14 mouse cellular contexts compared by ENCODE assay signal in the genomic region with DNA sequence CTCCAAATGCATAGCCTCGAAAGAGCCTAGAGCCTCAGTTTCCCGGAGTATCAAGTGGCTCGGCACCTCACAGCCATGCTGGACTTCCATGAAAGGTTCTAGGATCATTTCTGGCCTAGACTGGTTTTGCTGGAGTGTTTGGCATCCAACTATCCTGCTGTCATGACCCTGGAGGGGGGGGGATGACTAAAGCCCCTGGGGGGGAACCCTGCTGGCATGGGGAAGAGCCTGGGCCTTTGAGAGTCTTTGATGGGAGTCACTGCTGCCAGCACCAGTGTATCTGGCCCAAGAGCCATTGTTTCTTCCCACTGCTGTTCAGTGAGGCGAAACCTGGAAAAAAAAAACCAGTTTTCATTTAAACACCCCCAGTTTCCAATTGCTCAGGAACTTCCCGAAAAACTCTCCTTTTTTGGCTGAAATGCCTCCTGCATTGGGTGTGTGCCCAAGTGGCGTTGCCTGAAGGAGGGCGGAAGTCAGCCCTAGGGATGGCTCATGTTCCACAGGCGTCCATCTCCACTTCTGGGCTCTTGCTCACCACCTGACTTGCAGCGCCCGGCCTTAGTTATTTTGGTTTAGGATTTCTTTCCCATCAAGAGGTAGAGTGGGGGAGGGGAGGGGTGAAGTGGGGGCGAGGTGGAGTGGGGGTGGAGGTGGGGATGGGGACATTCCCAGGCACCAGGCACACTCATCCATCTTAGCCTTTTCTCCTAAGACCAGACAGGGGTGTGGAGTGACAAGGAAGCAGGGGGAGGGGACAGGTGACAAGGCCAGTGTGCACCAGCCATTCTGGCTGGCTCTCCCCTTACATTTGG. TPM values are rescaled to one million over a fixed set of nuclear protein-coding genes. Genes with fewer than 3 reads are reported as not detected.
A peak's percentile ranks its signal among the peaks of the same experiment; 100 is the strongest.
DNase-seq lines count a peak whose midpoint lies in the region; ATAC-seq and TF ChIP-seq lines count a peak whose summit lies in the region.
"Had no signal": no experiment of that assay in that cellular context is flagged by ENCODE, and none has a peak within 500 bp of the region (broad histone marks: within the 10 kb centered on the region; RNA-seq: fewer than 3 reads in every experiment).

No protein-coding gene starts in this region.

- no peaks in the 10 kb centered on the region for H3K9me3 ChIP-seq in forebrain, embryonic 10.5 days
- no peaks in the 10 kb centered on the region for H3K9me3 ChIP-seq in forebrain, embryonic 11.5 days (ENCODE audit: control insufficient read depth, low read length)
- no peaks in the 10 kb centered on the region; the same call in 1 of the 2 replicates for H3K9me3 ChIP-seq in kidney, embryonic 16.5 days (ENCODE audit: low read length)
- no peaks in the 10 kb centered on the region for H3K9me3 ChIP-seq in embryonic facial prominence, embryonic 13.5 days
- H3K9me3 ChIP-seq in limb, embryonic 11.5 days (ENCODE audit: control insufficient read depth, low read length), result no peaks in the 10 kb centered on the region
- H3K9me3 ChIP-seq: intestine, embryonic 15.5 days had no signal

- intact Hi-C loops in left cerebral cortex, adult 2 months (cut with DNase I), result no loop called here

- H3K27ac ChIP-seq in forebrain, embryonic 10.5 days, result peak overlapping the region; percentile 57
- H3K27ac ChIP-seq in forebrain, embryonic 11.5 days (ENCODE audit: low read depth, low read length), result no peak overlapping the region
- peak overlapping the region; percentile 52 for H3K27ac ChIP-seq in kidney, embryonic 16.5 days (ENCODE audit: low read length)
- H3K27ac ChIP-seq in embryonic facial prominence, embryonic 13.5 days, result peak overlapping the region; percentile 94
- H3K27ac ChIP-seq in limb, embryonic 11.5 days (replicated peaks; ENCODE audit: low read depth, low read length), result peak overlapping the region; percentile 83
- no peak overlapping the region for H3K27ac ChIP-seq in left cerebral cortex, adult 2 months
- H3K27ac ChIP-seq: intestine, embryonic 15.5 days had no signal

- WGBS in forebrain, embryonic 10.5 days, result 48% methylated on average over 11 of the region's 11 CpGs
- WGBS in forebrain, embryonic 11.5 days, result 52% methylated on average over 11 of the region's 11 CpGs
- 50% methylated on average over 11 of the region's 11 CpGs for WGBS in kidney, embryonic 16.5 days
- 29% methylated on average over 11 of the region's 11 CpGs for WGBS in embryonic facial prominence, embryonic 13.5 days
- 42% methylated on average over 11 of the region's 11 CpGs for WGBS in limb, embryonic 11.5 days

- no peak for ATAC-seq in forebrain, embryonic 11.5 days (replicated peaks; ENCODE audit: low FRiP score)
- no peak for ATAC-seq in kidney, embryonic 16.5 days (ENCODE audit: low FRiP score, low TSS enrichment)
- ATAC-seq in embryonic facial prominence, embryonic 13.5 days (ENCODE audit: insufficient number of reproducible peaks, insufficient read depth, low FRiP score, low TSS enrichment, low read depth), result peak; percentile 2; the same call in 1 of the 2 replicates
- ATAC-seq in limb, embryonic 11.5 days (ENCODE audit: insufficient number of reproducible peaks, low FRiP score, low TSS enrichment, low read depth), result no peak
- ATAC-seq: intestine, embryonic 15.5 days; liver, postnatal 0 days had no signal

- no peak overlapping the region for H3K9ac ChIP-seq in forebrain, embryonic 11.5 days (ENCODE audit: low read length)
- no peak overlapping the region; the same call in 1 of the 2 replicates for H3K9ac ChIP-seq in kidney, embryonic 16.5 days (replicated peaks; ENCODE audit: low read length)
- peak overlapping the region; percentile 44 for H3K9ac ChIP-seq in embryonic facial prominence, embryonic 13.5 days
- 0 out of 2 replicates have a peak overlapping the region, but pooled peaks have one; percentile 34 for H3K9ac ChIP-seq in limb, embryonic 11.5 days (ENCODE audit: low read length)
- H3K9ac ChIP-seq: intestine, embryonic 15.5 days; liver, postnatal 0 days had no signal

- DNase-seq in forebrain, embryonic 10.5 days (ENCODE audit: extremely low spot score, low spot score), result no peak
- no peak for DNase-seq in forebrain, embryonic 11.5 days (ENCODE audit: low spot score)
- DNase-seq in kidney, postnatal 36 days, result no peak
- DNase-seq in limb, embryonic 11.5 days (ENCODE audit: low spot score), result no peak
- no peak for DNase-seq in thymus, postnatal 25 days
- DNase-seq in left cerebral cortex, adult 2 months (ENCODE audit: extremely low spot score in 1 of 2, low spot score in 2 of 2), result no peak
- DNase-seq: cerebellum, adult 9-11 months; layer of hippocampus, postnatal 36 days; liver, postnatal 0 days had no signal

- no peaks in the 10 kb centered on the region for H3K27me3 ChIP-seq in forebrain, embryonic 10.5 days (ENCODE audit: poor library complexity, severe bottlenecking)
- H3K27me3 ChIP-seq in forebrain, embryonic 11.5 days (ENCODE audit: control insufficient read depth, insufficient read depth, low read length), result no peaks in the 10 kb centered on the region
- no peaks in the 10 kb centered on the region for H3K27me3 ChIP-seq in kidney, embryonic 16.5 days (ENCODE audit: insufficient read depth, low read length)
- H3K27me3 ChIP-seq in embryonic facial prominence, embryonic 13.5 days, result no peaks in the 10 kb centered on the region
- H3K27me3 ChIP-seq in limb, embryonic 11.5 days (ENCODE audit: control insufficient read depth, insufficient read depth, low read length), result no peaks in the 10 kb centered on the region
- H3K27me3 ChIP-seq: intestine, embryonic 15.5 days had no signal

- H3K36me3 ChIP-seq in forebrain, embryonic 10.5 days (replicated peaks), result peaks cover 24% of the 10 kb centered on the region
- H3K36me3 ChIP-seq in forebrain, embryonic 11.5 days (ENCODE audit: control insufficient read depth, insufficient read depth, low read length), result no peaks in the 10 kb centered on the region
- no peaks in the 10 kb centered on the region for H3K36me3 ChIP-seq in kidney, embryonic 16.5 days (ENCODE audit: insufficient read depth, low read length)
- H3K36me3 ChIP-seq in embryonic facial prominence, embryonic 13.5 days, result peaks cover 29% of the 10 kb centered on the region
- H3K36me3 ChIP-seq in limb, embryonic 11.5 days (ENCODE audit: control insufficient read depth, insufficient read depth, low read length), result peaks cover 16% of the 10 kb centered on the region; the same call in 1 of the 2 replicates
- H3K36me3 ChIP-seq: intestine, embryonic 15.5 days had no signal

- H3K4me1 ChIP-seq in forebrain, embryonic 10.5 days, result peaks cover 53% of the 10 kb centered on the region
- 0 out of 2 replicates have a peak, but pooled peaks cover 2% of the 10 kb centered on the region for H3K4me1 ChIP-seq in forebrain, embryonic 11.5 days (replicated peaks; ENCODE audit: control insufficient read depth, insufficient read depth, low read length)
- H3K4me1 ChIP-seq in kidney, embryonic 16.5 days (ENCODE audit: insufficient read depth, low read length), result peaks cover 28% of the 10 kb centered on the region
- peaks cover 58% of the 10 kb centered on the region for H3K4me1 ChIP-seq in embryonic facial prominence, embryonic 13.5 days
- H3K4me1 ChIP-seq in limb, embryonic 11.5 days (ENCODE audit: control insufficient read depth, insufficient read depth, low read length), result peaks cover 49% of the 10 kb centered on the region
- H3K4me1 ChIP-seq: intestine, embryonic 15.5 days had no signal

- H3K4me3 ChIP-seq in forebrain, embryonic 10.5 days, result no peak overlapping the region
- H3K4me3 ChIP-seq in forebrain, embryonic 11.5 days (ENCODE audit: low read depth, low read length), result no peak overlapping the region
- H3K4me3 ChIP-seq in kidney, embryonic 16.5 days (ENCODE audit: low read length), result no peak overlapping the region
- H3K4me3 ChIP-seq in embryonic facial prominence, embryonic 13.5 days, result no peak overlapping the region
- H3K4me3 ChIP-seq in limb, embryonic 11.5 days (ENCODE audit: low read depth, low read length), result no peak overlapping the region
- H3K4me3 ChIP-seq in left cerebral cortex, adult 2 months, result no peak overlapping the region
- H3K4me3 ChIP-seq: intestine, embryonic 15.5 days had no signal

- TF ChIP-seq CTCF in left cerebral cortex, adult 2 months (IDR thresholded peaks at IDR 0.05), result no peak

- H3K4me2 ChIP-seq in forebrain, embryonic 11.5 days (ENCODE audit: low read depth, low read length, severe bottlenecking), result no peak overlapping the region
- H3K4me2 ChIP-seq in kidney, embryonic 16.5 days (replicated peaks; ENCODE audit: low read depth, low read length), result no peak overlapping the region
- peak overlapping the region; percentile 26 for H3K4me2 ChIP-seq in embryonic facial prominence, embryonic 13.5 days
- H3K4me2 ChIP-seq in limb, embryonic 11.5 days (ENCODE audit: low read depth, severe bottlenecking), result no peak overlapping the region
- H3K4me2 ChIP-seq: intestine, embryonic 15.5 days; midbrain, embryonic 11.5 days had no signal

RNA-seq across cellular contexts. Expression of a gene that starts 41.1 kb away (rescaled TPM):
- polyA plus RNA-seq in forebrain, embryonic 10.5 days (2016; fragmentation: Nextera tagmentation; extraction: Ambion mirVana), result 27.7 and 31.9 TPM in 2 replicates
- 30.8 and 33.6 TPM in 2 replicates for polyA plus RNA-seq in forebrain, embryonic 11.5 days (2014; fragmentation: Nextera tagmentation; extraction: Ambion mirVana)
- 7.7 and 8.0 TPM in 2 replicates for polyA plus RNA-seq in kidney, embryonic 16.5 days (2015; fragmentation: Nextera tagmentation; extraction: Ambion mirVana)
- polyA plus RNA-seq in embryonic facial prominence, embryonic 13.5 days (2015; fragmentation: Nextera tagmentation; extraction: Ambion mirVana), result 103 and 107 TPM in 2 replicates
- polyA plus RNA-seq in limb, embryonic 11.5 days (2014; fragmentation: Nextera tagmentation; extraction: Ambion mirVana), result 138 and 155 TPM in 2 replicates
- total RNA-seq in left cerebral cortex, adult 2 months (2021), result 1 to 10 TPM; 1.5 to 1.7 TPM
- total RNA-seq: neutrophil, adult 5-6 weeks had no signal

RNA-seq across cellular contexts. Expression of a gene that starts 45.7 kb away (rescaled TPM):
- 47.5 and 51.2 TPM in 2 replicates for polyA plus RNA-seq in forebrain, embryonic 10.5 days (2016; fragmentation: Nextera tagmentation; extraction: Ambion mirVana)
- polyA plus RNA-seq in forebrain, embryonic 11.5 days (2014; fragmentation: Nextera tagmentation; extraction: Ambion mirVana), result 41.9 and 42.5 TPM in 2 replicates
- polyA plus RNA-seq in kidney, embryonic 16.5 days (2015; fragmentation: Nextera tagmentation; extraction: Ambion mirVana), result 39.0 and 42.7 TPM in 2 replicates
- polyA plus RNA-seq in embryonic facial prominence, embryonic 13.5 days (2015; fragmentation: Nextera tagmentation; extraction: Ambion mirVana), result 39.5 and 47.3 TPM in 2 replicates
- polyA plus RNA-seq in limb, embryonic 11.5 days (2014; fragmentation: Nextera tagmentation; extraction: Ambion mirVana), result 38.7 and 40.4 TPM in 2 replicates
- total RNA-seq in left cerebral cortex, adult 2 months (2021), result 10 to 100 TPM; 35.4 to 40.5 TPM

RNA-seq across cellular contexts. Expression of a gene that starts 53.8 kb away (rescaled TPM):
- polyA plus RNA-seq in forebrain, embryonic 10.5 days (2016; fragmentation: Nextera tagmentation; extraction: Ambion mirVana), result 5.1 and 7.3 TPM in 2 replicates
- polyA plus RNA-seq in forebrain, embryonic 11.5 days (2014; fragmentation: Nextera tagmentation; extraction: Ambion mirVana), result 4.2 and 5.5 TPM in 2 replicates
- polyA plus RNA-seq in kidney, embryonic 16.5 days (2015; fragmentation: Nextera tagmentation; extraction: Ambion mirVana), result 19.1 and 25.2 TPM in 2 replicates
- polyA plus RNA-seq in embryonic facial prominence, embryonic 13.5 days (2015; fragmentation: Nextera tagmentation; extraction: Ambion mirVana), result 15.8 and 19.8 TPM in 2 replicates
- 7.9 and 10.3 TPM in 2 replicates for polyA plus RNA-seq in limb, embryonic 11.5 days (2014; fragmentation: Nextera tagmentation; extraction: Ambion mirVana)
- total RNA-seq in left cerebral cortex, adult 2 months (2021), result 1 to 10 TPM; 5.1 to 6.9 TPM
- total RNA-seq: neutrophil, adult 5-6 weeks had no signal

Comparison
In these comparisons a context has a peak if more than half of its experiments do, and no peak if none do; other contexts are left out.
1. H3K27ac ChIP-seq: peak in forebrain, embryonic 10.5 days (single experiment), kidney, embryonic 16.5 days (single experiment), embryonic facial prominence, embryonic 13.5 days (single experiment) and limb, embryonic 11.5 days (single experiment); none in forebrain, embryonic 11.5 days (single experiment) and left cerebral cortex, adult 2 months (single experiment).
2. H3K9ac ChIP-seq: peak in embryonic facial prominence, embryonic 13.5 days (single experiment) and limb, embryonic 11.5 days (single experiment); none in forebrain, embryonic 11.5 days (single experiment) and kidney, embryonic 16.5 days (single experiment).